In the genomic region with DNA sequence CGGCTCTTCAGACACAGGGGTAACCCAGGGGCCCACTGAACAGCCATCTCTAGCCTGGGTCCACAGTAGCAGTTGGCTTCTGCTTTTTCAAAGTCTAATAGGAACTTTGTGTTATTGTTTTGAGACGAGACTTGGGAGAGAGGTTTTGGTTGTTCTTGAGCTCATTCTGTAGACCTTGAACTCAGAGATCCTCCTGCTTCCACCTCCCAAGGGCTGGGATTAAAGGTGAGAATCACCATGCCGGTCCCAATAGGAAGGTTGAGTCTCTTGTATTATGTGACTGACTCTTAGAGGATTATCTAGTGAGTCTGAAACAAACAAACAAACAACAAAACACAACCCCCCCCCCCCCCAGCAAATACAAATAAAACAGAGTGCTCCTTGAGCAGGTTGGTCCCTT, we compare ENCODE assay signal across 13 mouse cellular contexts. TPM values are rescaled to one million over a fixed set of nuclear protein-coding genes. Genes with fewer than 3 reads are reported as not detected.
"Had no signal": no experiment of that assay in that cellular context is flagged by ENCODE, and none has a peak within 500 bp of the region (broad histone marks: within the 10 kb centered on the region; RNA-seq: fewer than 3 reads in every experiment).

No protein-coding gene starts in this region.

- ATAC-seq: hindbrain, embryonic 16.5 days; inflammation-experienced regulatory T-cells, adult 6 months; midbrain, embryonic 13.5 days had no signal

- DNase-seq: lung, adult 18-20 months; spleen, adult 18-20 months; thymus, adult 18-20 months; thymus, postnatal 14 days had no signal

- H3K27me3 ChIP-seq: hindbrain, embryonic 12.5 days; midbrain, embryonic 13.5 days; neural tube, embryonic 15.5 days had no signal

- H3K4me3 ChIP-seq: hindbrain, embryonic 12.5 days; layer of hippocampus, adult 2 months; limb, embryonic 10.5 days; midbrain, embryonic 13.5 days; myocyte; neural tube, embryonic 15.5 days had no signal

- H3K9me3 ChIP-seq: hindbrain, embryonic 12.5 days; limb, embryonic 10.5 days; midbrain, embryonic 13.5 days; neural tube, embryonic 15.5 days had no signal

- H3K4me2 ChIP-seq: hindbrain, embryonic 12.5 days; midbrain, embryonic 13.5 days; neural tube, embryonic 15.5 days had no signal

- H3K4me1 ChIP-seq: hindbrain, embryonic 12.5 days; limb, embryonic 10.5 days; midbrain, embryonic 13.5 days; neural tube, embryonic 15.5 days had no signal

- H3K27ac ChIP-seq: hindbrain, embryonic 12.5 days; limb, embryonic 10.5 days; midbrain, embryonic 13.5 days; neural tube, embryonic 15.5 days had no signal

- H3K9ac ChIP-seq: hindbrain, embryonic 12.5 days; midbrain, embryonic 13.5 days; neural tube, embryonic 15.5 days had no signal

RNA-seq across cellular contexts. Expression of gene Slc36a2, which starts 33.6 kb away (rescaled TPM):
- total RNA-seq: megakaryocyte-erythroid progenitor cell, adult 5-6 weeks had no signal
- polyA plus RNA-seq: myocyte had no signal
